Mouse (Mus musculus) adrenal gland, postnatal 14 days (tissue): ENCODE data around the gene Cbx1. TPM values are rescaled to one million over a fixed set of nuclear protein-coding genes. Genes with fewer than 3 reads are reported as not detected.

Source experiments
- DNase-seq: peaks from one replicate; pipeline ENCODE4 v3.0.0; 2021; ENCODE audit warnings: mixed read lengths
- total RNA-seq: library from RNA; stranded (reverse); gene quantifications from 2 replicates; pipeline ENCODE4 v1.2.3, GENCODE M21; 2021

Cbx1 gene
- total RNA-seq, 1 experiment from 2014 or later, result 78.1 TPM

GRCm38 (mm10) chr11:96815895-96816294, 27.0 kb downstream of the Cbx1 start:
- no peak for DNase-seq

- DNase-seq, result no peak
Observed at GRCm38 (mm10) chr11:96816494-96816893, 27.6 kb downstream of the Cbx1 start.

- DNase-seq, result no peak
Observed at GRCm38 (mm10) chr11:96816979-96817378, 28.1 kb downstream of the Cbx1 start.

GRCm38 (mm10) chr11:96818128-96818710, 29.3 kb downstream of the Cbx1 start:
- no peak for DNase-seq

GRCm38 (mm10) chr11:96821956-96822355, 33.0 kb downstream of the Cbx1 start:
- no peak for DNase-seq

- DNase-seq, result peak; percentile 84
Observed at GRCm38 (mm10) chr11:96822675-96823470, 33.9 kb downstream of the Cbx1 start.

GRCm38 (mm10) chr11:96823471-96823837, 34.5 kb downstream of the Cbx1 start:
- DNase-seq, result peak; percentile 54

- DNase-seq, result peak; percentile 96
Observed at GRCm38 (mm10) chr11:96823880-96824782, 35.2 kb downstream of the Cbx1 start.

GRCm38 (mm10) chr11:96824783-96825495, 36.0 kb downstream of the Cbx1 start:
- peak; percentile 90 for DNase-seq

GRCm38 (mm10) chr11:96826481-96826880, 37.6 kb downstream of the Cbx1 start:
- DNase-seq, result peak; percentile 59

- DNase-seq, result no peak
Observed at GRCm38 (mm10) chr11:96827062-96827581, 38.2 kb downstream of the Cbx1 start.

- no peak for DNase-seq
Observed at GRCm38 (mm10) chr11:96827917-96828316, 39.0 kb downstream of the Cbx1 start.

- DNase-seq, result no peak
Observed at GRCm38 (mm10) chr11:96828881-96829280, 40.0 kb downstream of the Cbx1 start.

GRCm38 (mm10) chr11:96829403-96829812, 40.5 kb downstream of the Cbx1 start:
- peak; percentile 97 for DNase-seq

- peak; percentile 99 for DNase-seq
Observed at GRCm38 (mm10) chr11:96829813-96830538, 41.0 kb downstream of the Cbx1 start, which contains the start of gene Nfe2l1. Nfe2l1 (minus strand) TSS chr11:96829968.

GRCm38 (mm10) chr11:96830539-96831216, 41.8 kb downstream of the Cbx1 start:
- no peak for DNase-seq

GRCm38 (mm10) chr11:96831516-96831915, 42.6 kb downstream of the Cbx1 start:
- DNase-seq, result no peak

GRCm38 (mm10) chr11:96832541-96832940, 43.6 kb downstream of the Cbx1 start:
- no peak for DNase-seq

GRCm38 (mm10) chr11:96832973-96833372, 44.0 kb downstream of the Cbx1 start:
- no peak for DNase-seq

GRCm38 (mm10) chr11:96834127-96834526, 45.2 kb downstream of the Cbx1 start:
- DNase-seq, result no peak
